Mouse (Mus musculus) limb, embryonic 10.5 days (tissue): ENCODE results near the gene Tmem178. TPM values are rescaled to one million over a fixed set of nuclear protein-coding genes. Genes with fewer than 3 reads are reported as not detected.

Experiments used
- DNase-seq: peaks from one replicate; pipeline ENCODE4 v3.0.0-alpha.2; 2017; ENCODE audit warnings: low spot score
- H3K27ac ChIP-seq: fragments of 300-500 bp; sonication (generic); 2 replicates; pipeline ENCODE4 v1.5.1; 2016; ENCODE audit warnings: mild to moderate bottlenecking
- H3K27me3 ChIP-seq: fragments of 300-500 bp; sonication (generic); 2 replicates; pipeline ENCODE4 v1.6.1; 2016; ENCODE audit warnings: low read depth, mild to moderate bottlenecking; ENCODE audit not compliant: poor library complexity, severe bottlenecking
- H3K36me3 ChIP-seq: fragments of 300-500 bp; sonication (generic); 2 replicates; pipeline ENCODE4 v1.6.1; 2016; ENCODE audit warnings: mild to moderate bottlenecking, moderate library complexity
- H3K4me1 ChIP-seq: fragments of 300-500 bp; sonication (generic); 2 replicates; pipeline ENCODE4 v1.6.1; 2016
- H3K4me3 ChIP-seq: fragments of 300-500 bp; sonication (generic); 2 replicates; pipeline ENCODE4 v1.5.1; 2016; ENCODE audit warnings: mild to moderate bottlenecking, moderate library complexity
- H3K9me3 ChIP-seq: fragments of 300-500 bp; sonication (generic); replicated peaks from 2 replicates; pipeline ENCODE4 v1.6.1; 2016; ENCODE audit warnings: mild to moderate bottlenecking
- WGBS: fragments of 180-500 bp; shearing (Covaris S2); methylation state at CpG from one replicate; pipeline ENCODE4 v1.1.7; 2016; 5-methylcytosine and 5-hydroxymethylcytosine counted together
- polyA plus RNA-seq: library from polyadenylated mRNA; unstranded; fragments of >200 nt; fragmentation: Nextera tagmentation; extraction: Ambion mirVana; gene quantifications from 2 replicates; pipeline ENCODE4 v1.2.1, GENCODE M21; 2016

Tmem178 gene
- polyA plus RNA-seq, 1 experiment from 2014 or later, result 5.5 TPM

DNA sequence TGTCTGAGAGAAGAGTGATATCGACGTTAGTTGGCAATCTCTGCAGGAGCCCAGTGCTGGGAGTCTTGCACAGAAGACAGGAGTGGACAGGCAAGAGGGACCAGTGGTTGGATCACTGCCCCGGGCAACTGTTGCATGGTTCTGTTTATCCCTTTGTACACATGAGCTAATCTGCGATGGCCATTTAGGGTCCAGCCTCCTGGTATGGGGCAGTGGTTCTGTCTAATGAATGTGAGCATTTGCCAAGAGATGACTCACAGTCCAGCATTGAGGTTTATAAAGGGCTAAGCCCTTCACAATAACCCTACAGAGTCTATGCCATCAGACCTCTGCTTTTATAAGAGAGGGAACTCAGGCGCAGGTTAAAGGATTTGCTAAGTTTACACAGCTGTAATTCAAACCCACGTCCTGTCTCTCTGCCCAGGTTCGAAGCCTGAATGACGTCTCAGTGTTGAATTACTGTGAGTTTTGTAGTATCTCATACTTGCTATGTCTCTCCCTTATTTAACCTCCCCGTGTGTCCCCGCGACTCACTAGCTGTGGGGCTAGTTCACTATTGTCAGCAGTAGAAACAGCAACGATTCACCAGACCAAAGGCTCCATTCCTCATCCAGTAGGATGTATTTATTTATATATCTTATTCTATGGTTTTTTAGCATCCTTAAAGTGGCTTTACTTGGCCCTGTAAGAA lies 37.4 kb downstream of the Tmem178 start:
- Histone ChIP-seq H3K4me1 (peaks cover 13% of the 10 kb centered on the region), H3K4me3 (no peak overlapping the region), H3K36me3 (no peaks in the 10 kb centered on the region), H3K27me3 (no peaks in the 10 kb centered on the region), H3K9me3 (no peaks in the 10 kb centered on the region), H3K27ac (peak overlapping the region; percentile 10; the same call in 1 of the 2 replicates)
- WGBS, result 85% methylated on average over 12 of the region's 12 CpGs
- no peak for DNase-seq

- Histone ChIP-seq H3K36me3 (no peaks in the 10 kb centered on the region), H3K4me3 (no peak overlapping the region), H3K4me1 (peaks cover 13% of the 10 kb centered on the region), H3K27ac (no peak overlapping the region), H3K9me3 (no peaks in the 10 kb centered on the region), H3K27me3 (no peaks in the 10 kb centered on the region)
- 18% methylated on average over 8 of the region's 8 CpGs for WGBS
- peak; percentile 72 for DNase-seq
Measured at GRCm38 (mm10) chr17:80982412-80982787, 38.0 kb downstream of the Tmem178 start.

DNA sequence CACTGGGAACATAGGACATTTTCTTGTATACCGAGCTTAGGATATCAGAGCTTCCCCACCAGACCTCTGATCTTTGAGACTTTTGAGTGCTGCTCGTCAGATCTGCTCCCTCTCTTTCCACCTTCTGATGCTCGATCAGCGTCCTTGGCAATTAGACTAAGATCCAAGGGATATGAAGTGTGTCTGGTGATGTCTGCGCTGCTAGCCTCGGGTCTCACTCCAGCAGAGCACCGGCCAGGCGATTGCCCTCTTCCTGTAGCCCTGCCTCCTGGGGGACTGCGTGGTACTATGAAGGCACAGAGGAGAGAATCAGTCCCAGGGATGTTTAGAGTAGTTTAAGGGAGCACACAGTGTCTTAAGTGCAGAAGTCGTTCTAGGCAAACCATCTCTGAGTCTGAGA lies 38.5 kb downstream of the Tmem178 start:
- Histone ChIP-seq H3K27ac (no peak overlapping the region), H3K36me3 (no peaks in the 10 kb centered on the region), H3K27me3 (no peaks in the 10 kb centered on the region), H3K4me1 (peaks cover 13% of the 10 kb centered on the region), H3K9me3 (no peaks in the 10 kb centered on the region), H3K4me3 (no peak overlapping the region)
- no peak for DNase-seq
- 80% methylated on average over 10 of the region's 10 CpGs for WGBS

GRCm38 (mm10) chr17:80991535-80992127 lies 47.2 kb downstream of the Tmem178 start:
- no peak overlapping the region for H3K4me3 ChIP-seq
- no peak overlapping the region for H3K27ac ChIP-seq
- no peaks in the 10 kb centered on the region for H3K27me3 ChIP-seq
- 78% methylated on average over 8 of the region's 8 CpGs for WGBS
- H3K4me1 ChIP-seq, result 0 out of 2 replicates have a peak, but pooled peaks cover 8% of the 10 kb centered on the region
- H3K36me3 ChIP-seq, result 0 out of 2 replicates have a peak, but pooled peaks cover 2% of the 10 kb centered on the region
- no peak for DNase-seq
- no peaks in the 10 kb centered on the region for H3K9me3 ChIP-seq

DNA sequence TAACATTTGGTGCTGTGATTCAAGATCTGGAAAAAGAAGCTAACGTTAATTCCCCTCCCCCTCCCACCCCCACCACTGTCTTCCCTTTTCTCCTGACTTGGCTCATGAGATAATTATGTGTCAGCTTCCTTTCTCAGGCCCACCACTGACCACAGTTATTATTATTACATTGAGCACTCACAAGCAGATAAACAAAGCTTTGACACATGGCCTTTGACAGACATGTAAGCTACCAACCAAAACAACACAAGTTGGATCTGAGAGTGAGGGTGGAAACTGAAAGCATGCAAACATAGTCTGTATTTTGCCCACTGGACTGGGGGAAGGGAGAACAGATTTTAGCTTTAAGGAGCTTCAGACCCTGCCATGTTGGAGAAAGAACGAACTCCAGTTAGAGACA lies 52.8 kb downstream of the Tmem178 start:
- 89% methylated on average over 2 of the region's 2 CpGs for WGBS
- Histone ChIP-seq H3K36me3 (0 out of 2 replicates have a peak, but pooled peaks cover 2% of the 10 kb centered on the region), H3K4me3 (no peak overlapping the region), H3K27ac (no peak overlapping the region), H3K9me3 (no peaks in the 10 kb centered on the region), H3K27me3 (no peaks in the 10 kb centered on the region), H3K4me1 (no peaks in the 10 kb centered on the region)
- no peak for DNase-seq

GRCm38 (mm10) chr17:80998958-80999357 lies 54.5 kb downstream of the Tmem178 start:
- Histone ChIP-seq H3K4me1 (no peaks in the 10 kb centered on the region), H3K36me3 (0 out of 2 replicates have a peak, but pooled peaks cover 2% of the 10 kb centered on the region), H3K9me3 (no peaks in the 10 kb centered on the region), H3K4me3 (no peak overlapping the region), H3K27ac (no peak overlapping the region), H3K27me3 (no peaks in the 10 kb centered on the region)
- DNase-seq, result no peak
- WGBS, result 60% methylated on average over 6 of the region's 6 CpGs

GRCm38 (mm10) chr17:81001010-81001409 lies 56.6 kb downstream of the Tmem178 start:
- Histone ChIP-seq H3K4me1 (peaks cover 11% of the 10 kb centered on the region), H3K36me3 (0 out of 2 replicates have a peak, but pooled peaks cover 2% of the 10 kb centered on the region), H3K27me3 (no peaks in the 10 kb centered on the region), H3K27ac (no peak overlapping the region), H3K9me3 (no peaks in the 10 kb centered on the region), H3K4me3 (no peak overlapping the region)
- no peak for DNase-seq
- WGBS, result 89% methylated on average over 12 of the region's 12 CpGs

GRCm38 (mm10) chr17:81001647-81002046 lies 57.2 kb downstream of the Tmem178 start:
- Histone ChIP-seq H3K4me3 (no peak overlapping the region), H3K36me3 (no peaks in the 10 kb centered on the region), H3K27ac (no peak overlapping the region), H3K9me3 (no peaks in the 10 kb centered on the region), H3K4me1 (peaks cover 14% of the 10 kb centered on the region), H3K27me3 (no peaks in the 10 kb centered on the region)
- DNase-seq, result no peak
- 98% methylated on average over 4 of the region's 4 CpGs for WGBS

DNA sequence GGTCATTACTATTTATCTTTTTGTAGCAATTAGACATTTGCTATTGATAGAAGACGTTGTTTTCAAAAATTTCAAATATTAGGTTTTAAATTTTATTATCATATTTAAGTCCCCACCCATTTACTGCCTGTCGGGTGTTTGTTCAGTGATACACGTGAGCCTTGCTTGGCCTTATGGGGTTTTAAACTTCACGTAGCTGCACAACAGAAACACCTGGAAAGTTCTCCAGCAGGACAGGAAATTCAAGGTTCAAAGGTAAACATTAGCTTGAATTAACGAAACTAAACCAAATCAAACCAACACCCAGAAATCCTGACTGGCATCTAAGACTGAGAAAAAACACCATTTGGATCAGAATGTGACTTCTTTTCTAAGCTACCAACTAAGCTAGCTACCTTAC lies 57.7 kb downstream of the Tmem178 start:
- WGBS, result 83% methylated on average over 5 of the region's 5 CpGs

DNA sequence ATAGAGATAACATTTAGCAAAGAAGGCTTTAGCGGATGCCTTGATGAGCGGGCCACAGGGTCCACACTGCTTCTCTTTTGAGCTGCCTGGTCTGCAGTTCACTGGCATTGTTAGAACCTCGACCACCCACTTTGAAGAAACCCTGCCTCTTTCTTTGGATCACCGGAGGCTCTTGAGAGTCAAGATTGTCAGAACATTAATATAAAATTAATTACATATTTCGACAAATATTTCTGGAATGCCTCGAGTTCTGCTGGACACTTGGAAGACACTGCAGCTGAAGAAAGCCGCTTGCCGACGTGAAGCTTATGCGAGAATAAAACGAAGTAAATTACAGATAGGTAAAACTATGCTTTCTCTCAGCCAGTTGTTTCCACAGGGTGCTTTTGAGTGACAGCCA lies 60.0 kb downstream of the Tmem178 start:
- H3K27me3 ChIP-seq, result no peaks in the 10 kb centered on the region
- H3K4me3 ChIP-seq, result no peak overlapping the region
- DNase-seq, result no peak
- H3K36me3 ChIP-seq, result no peaks in the 10 kb centered on the region
- no peak overlapping the region for H3K27ac ChIP-seq
- WGBS, result 92% methylated on average over 11 of the region's 11 CpGs
- H3K9me3 ChIP-seq, result no peaks in the 10 kb centered on the region
- H3K4me1 ChIP-seq, result peaks cover 14% of the 10 kb centered on the region

More for the DNA sequence above, 57.7 kb downstream of the Tmem178 start:
- no peak for DNase-seq
- H3K36me3 ChIP-seq, result no peaks in the 10 kb centered on the region
- no peak overlapping the region for H3K27ac ChIP-seq
- H3K9me3 ChIP-seq, result no peaks in the 10 kb centered on the region
- H3K4me3 ChIP-seq, result no peak overlapping the region
- H3K4me1 ChIP-seq, result peaks cover 14% of the 10 kb centered on the region
- no peaks in the 10 kb centered on the region for H3K27me3 ChIP-seq

GRCm38 (mm10) chr17:81005292-81005691 lies 60.9 kb downstream of the Tmem178 start:
- Histone ChIP-seq H3K4me1 (peaks cover 14% of the 10 kb centered on the region), H3K36me3 (no peaks in the 10 kb centered on the region), H3K27me3 (no peaks in the 10 kb centered on the region), H3K9me3 (no peaks in the 10 kb centered on the region), H3K27ac (no peak overlapping the region), H3K4me3 (no peak overlapping the region)
- no peak for DNase-seq
- 55% methylated on average over 8 of the region's 8 CpGs for WGBS

DNA sequence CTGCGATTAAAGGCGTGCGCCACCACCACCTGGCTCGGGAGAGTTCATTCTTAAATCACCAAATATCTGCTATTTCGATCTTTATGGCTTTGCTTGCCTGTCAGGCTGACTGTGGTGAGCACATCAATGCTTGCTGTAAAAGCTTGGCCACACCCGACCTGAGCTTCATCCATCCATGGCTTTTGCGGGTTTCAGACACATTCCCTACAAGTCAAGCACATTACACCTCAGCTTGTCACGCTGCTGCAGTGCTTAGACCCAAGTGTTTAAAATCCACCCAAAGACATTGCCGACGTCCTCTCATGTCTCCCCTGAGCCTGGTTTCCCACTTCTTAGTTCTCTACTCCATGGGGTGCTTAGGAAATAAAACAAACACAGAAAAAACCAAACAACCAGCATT lies 64.7 kb downstream of the Tmem178 start:
- no peak overlapping the region for H3K4me3 ChIP-seq
- no peaks in the 10 kb centered on the region for H3K36me3 ChIP-seq
- H3K9me3 ChIP-seq, result no peaks in the 10 kb centered on the region
- no peak overlapping the region for H3K27ac ChIP-seq
- H3K27me3 ChIP-seq, result no peaks in the 10 kb centered on the region
- peaks cover 17% of the 10 kb centered on the region for H3K4me1 ChIP-seq
- DNase-seq, result no peak
- WGBS, result 88% methylated on average over 10 of the region's 10 CpGs

GRCm38 (mm10) chr17:81010199-81010598 lies 65.8 kb downstream of the Tmem178 start:
- DNase-seq, result no peak
- Histone ChIP-seq H3K27me3 (no peaks in the 10 kb centered on the region), H3K9me3 (no peaks in the 10 kb centered on the region), H3K4me1 (peaks cover 11% of the 10 kb centered on the region), H3K4me3 (no peak overlapping the region), H3K27ac (no peak overlapping the region), H3K36me3 (no peaks in the 10 kb centered on the region)
- 86% methylated on average over 3 of the region's 3 CpGs for WGBS
